Mouse (Mus musculus) lung, embryonic 16.5 days (tissue): ENCODE data around the gene Cept1. TPM values are rescaled to one million over a fixed set of nuclear protein-coding genes. Genes with fewer than 3 reads are reported as not detected.

ENCODE experiments used
- ATAC-seq: fragments of 200-750 bp; cut with Nextera tagmentation; 2 replicates; pipeline ENCODE4 v1.8.0; 2017; ENCODE audit warnings: low read depth, mild to moderate bottlenecking, moderate library complexity
- H3K27ac ChIP-seq: fragments of 300-500 bp; sonication (generic); 2 replicates; pipeline ENCODE4 v1.5.1; 2014; ENCODE audit warnings: mild to moderate bottlenecking, control low read depth, low read length
- H3K27me3 ChIP-seq: fragments of 300-500 bp; sonication (generic); 2 replicates; pipeline ENCODE4 v1.6.1; 2014; ENCODE audit warnings: low read depth, low read length, mixed read lengths; ENCODE audit not compliant: control insufficient read depth, insufficient read depth
- H3K36me3 ChIP-seq: fragments of 300-500 bp; sonication (generic); 2 replicates; pipeline ENCODE4 v1.6.1; 2014; ENCODE audit warnings: low read length; ENCODE audit not compliant: control insufficient read depth, insufficient read depth
- H3K4me1 ChIP-seq: fragments of 300-500 bp; sonication (generic); replicated peaks from 2 replicates; pipeline ENCODE4 v1.6.1; 2014; ENCODE audit warnings: low read length, mixed read lengths; ENCODE audit not compliant: control insufficient read depth, insufficient read depth
- H3K4me2 ChIP-seq: fragments of 300-500 bp; sonication (generic); 2 replicates; pipeline ENCODE4 v1.6.1; 2014; ENCODE audit warnings: low read depth, low read length, control low read depth
- H3K4me3 ChIP-seq: fragments of 300-500 bp; sonication (generic); 2 replicates; pipeline ENCODE4 v1.5.1; 2014; ENCODE audit warnings: mild to moderate bottlenecking, low read length, control low read depth
- H3K9ac ChIP-seq: fragments of 300-500 bp; sonication (generic); 2 replicates; pipeline ENCODE4 v1.6.1; 2014; ENCODE audit warnings: low read length, control low read depth
- H3K9me3 ChIP-seq: fragments of 300-500 bp; sonication (generic); 2 replicates; pipeline ENCODE4 v1.6.1; 2016; ENCODE audit warnings: low read length; ENCODE audit not compliant: control insufficient read depth
- WGBS: fragments of 180-500 bp; shearing (Covaris S2); extraction: QIAGEN DNeasy Blood & Tissue Kit; methylation state at CpG from one replicate; pipeline ENCODE4 v1.1.7; 2014; 5-methylcytosine and 5-hydroxymethylcytosine counted together
- polyA plus RNA-seq: library from polyadenylated mRNA; unstranded; fragments of >200 nt; fragmentation: Nextera tagmentation; extraction: Ambion mirVana; gene quantifications from 2 replicates; pipeline ENCODE4 v1.2.1, GENCODE M21; 2015

Gene Cept1
- polyA plus RNA-seq, 1 experiment from 2014 or later, result 69.2 TPM

DNA sequence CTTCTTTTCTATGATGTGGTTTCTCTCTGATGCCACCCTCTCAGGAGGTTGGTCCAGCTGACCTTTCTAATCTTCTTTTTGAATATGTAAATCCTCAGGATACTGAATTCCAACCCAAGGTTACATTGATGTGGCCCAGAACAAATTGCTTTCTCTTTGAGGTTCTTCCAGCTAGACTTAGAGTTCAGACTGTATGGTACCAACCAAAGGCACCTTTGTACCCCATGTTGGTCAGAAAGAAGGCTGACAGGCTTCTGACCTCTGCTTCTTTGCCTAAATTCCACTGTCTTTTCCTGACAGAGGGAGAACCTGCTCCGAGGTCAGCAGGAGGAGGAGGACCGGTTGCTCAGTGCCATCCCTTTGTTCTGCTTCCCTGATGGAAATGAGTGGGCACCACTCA lies 60.1 kb downstream of the Cept1 start:
- no peak overlapping the region for H3K4me2 ChIP-seq
- no peak overlapping the region for H3K27ac ChIP-seq
- no peak for ATAC-seq
- H3K36me3 ChIP-seq, result no peaks in the 10 kb centered on the region
- H3K9me3 ChIP-seq, result no peaks in the 10 kb centered on the region
- H3K4me3 ChIP-seq, result no peak overlapping the region
- peaks cover 8% of the 10 kb centered on the region for H3K4me1 ChIP-seq
- no peak overlapping the region for H3K9ac ChIP-seq
- WGBS, result 82% methylated on average over 2 of the region's 2 CpGs
- H3K27me3 ChIP-seq, result no peaks in the 10 kb centered on the region

DNA sequence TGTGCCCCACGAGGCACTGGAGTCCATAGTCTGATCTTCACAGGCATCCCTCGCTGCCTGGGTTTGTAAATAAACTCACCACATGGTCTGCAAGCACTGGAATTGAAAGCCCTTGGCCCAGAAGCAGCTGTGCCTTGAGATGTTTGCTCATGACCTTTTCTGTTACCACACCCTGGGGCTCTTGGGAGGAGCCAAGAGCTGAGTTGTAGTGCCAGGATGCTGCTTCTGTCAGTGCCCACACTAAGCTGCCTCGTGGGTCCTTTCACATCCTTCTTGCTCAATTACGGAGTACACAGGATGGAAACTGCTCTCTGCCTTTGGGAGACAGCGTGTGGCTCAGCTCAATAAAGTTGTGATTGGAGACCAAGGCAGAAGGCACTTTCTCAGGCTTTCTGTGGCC lies 61.8 kb downstream of the Cept1 start:
- H3K9ac ChIP-seq, result no peak overlapping the region
- no peak overlapping the region for H3K4me2 ChIP-seq
- H3K27ac ChIP-seq, result no peak overlapping the region
- no peak overlapping the region for H3K4me3 ChIP-seq
- H3K4me1 ChIP-seq, result peaks cover 10% of the 10 kb centered on the region
- no peaks in the 10 kb centered on the region for H3K36me3 ChIP-seq
- H3K9me3 ChIP-seq, result no peaks in the 10 kb centered on the region
- H3K27me3 ChIP-seq, result no peaks in the 10 kb centered on the region
- no peak for ATAC-seq
- WGBS, result 65% methylated on average over 5 of the region's 5 CpGs

DNA sequence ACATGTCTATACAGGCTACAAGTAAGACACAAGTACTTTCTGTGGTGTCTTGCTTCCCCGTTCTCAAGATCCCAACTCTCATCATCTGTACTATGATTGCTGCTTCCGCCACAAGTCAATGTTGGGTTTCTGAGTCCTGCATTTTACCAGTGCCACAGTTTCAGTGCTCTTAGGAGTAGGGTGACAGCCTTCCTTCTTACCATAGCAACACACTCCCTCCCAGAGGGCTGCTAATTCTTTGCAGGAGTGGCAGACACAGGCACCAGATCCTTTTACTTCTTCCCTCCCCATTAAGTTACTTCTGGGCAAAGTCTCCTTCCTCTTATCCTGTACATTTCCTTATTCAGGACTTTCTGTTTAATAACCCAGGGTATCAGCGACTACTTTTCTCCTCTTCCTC lies 62.7 kb downstream of the Cept1 start:
- no peak overlapping the region for H3K27ac ChIP-seq
- no peaks in the 10 kb centered on the region for H3K9me3 ChIP-seq
- no peaks in the 10 kb centered on the region for H3K36me3 ChIP-seq
- 85% methylated on average over 3 of the region's 3 CpGs for WGBS
- no peak overlapping the region for H3K4me3 ChIP-seq
- no peaks in the 10 kb centered on the region for H3K27me3 ChIP-seq
- no peak overlapping the region for H3K9ac ChIP-seq
- no peak overlapping the region for H3K4me2 ChIP-seq
- ATAC-seq, result no peak
- peaks cover 10% of the 10 kb centered on the region for H3K4me1 ChIP-seq

DNA sequence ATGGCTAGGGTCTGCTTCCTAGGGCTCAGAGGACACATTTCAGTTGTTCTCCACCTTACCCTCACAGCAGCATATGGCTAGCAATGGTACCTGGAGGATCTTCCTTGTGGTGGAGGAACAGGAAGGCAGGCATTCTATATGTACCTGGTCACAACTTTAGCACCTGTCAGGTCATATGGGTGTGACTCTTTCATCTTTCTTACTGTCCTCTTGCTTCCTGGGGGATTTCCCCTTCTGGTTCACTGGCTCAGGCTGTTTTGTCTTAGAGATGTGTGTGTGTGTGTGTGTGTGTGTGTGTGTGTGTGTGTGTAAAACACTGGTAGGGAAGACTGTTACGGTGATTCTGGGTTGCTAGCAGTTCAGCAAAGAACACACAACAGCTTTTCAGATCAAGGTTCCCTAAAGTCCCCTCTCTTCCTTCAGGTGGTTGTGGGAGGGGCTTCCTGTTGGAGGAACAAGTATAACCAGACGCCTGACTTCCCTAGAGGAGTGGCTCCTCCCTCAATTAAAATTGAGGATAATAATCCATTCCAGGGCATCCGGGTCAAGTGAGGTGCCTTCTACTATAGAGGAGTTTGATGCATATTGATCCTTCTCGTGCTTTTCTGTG lies 63.7 kb downstream of the Cept1 start:
- H3K27ac ChIP-seq, result no peak overlapping the region
- no peak for ATAC-seq
- H3K4me1 ChIP-seq, result peaks cover 10% of the 10 kb centered on the region
- 56% methylated on average over 4 of the region's 4 CpGs for WGBS
- H3K27me3 ChIP-seq, result no peaks in the 10 kb centered on the region
- H3K9ac ChIP-seq, result no peak overlapping the region
- no peak overlapping the region for H3K4me2 ChIP-seq
- H3K9me3 ChIP-seq, result no peaks in the 10 kb centered on the region
- no peak overlapping the region for H3K4me3 ChIP-seq
- H3K36me3 ChIP-seq, result no peaks in the 10 kb centered on the region

DNA sequence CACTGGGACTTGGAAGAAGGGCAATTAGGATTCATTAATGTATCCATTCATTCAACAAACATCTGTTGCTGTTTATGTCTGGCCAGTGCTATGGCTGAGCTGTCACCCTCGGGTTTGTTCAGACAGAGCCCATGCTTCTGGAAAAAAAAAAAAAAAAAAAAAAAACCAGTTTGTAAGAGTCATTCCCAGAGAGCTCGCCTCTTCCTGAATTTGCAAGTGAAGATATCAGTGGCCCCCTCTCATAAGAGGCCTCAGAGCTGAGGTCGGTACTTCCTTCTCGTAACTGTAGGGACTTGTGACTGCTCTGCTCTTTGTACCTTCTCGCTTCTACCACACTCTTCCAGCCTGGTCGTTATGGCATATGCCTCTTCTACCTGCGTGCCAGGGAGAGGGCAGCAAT lies 64.3 kb downstream of the Cept1 start:
- Histone ChIP-seq H3K4me1 (peaks cover 10% of the 10 kb centered on the region), H3K36me3 (no peaks in the 10 kb centered on the region), H3K4me2 (peak overlapping the region; percentile 86), H3K27ac (no peak overlapping the region), H3K9ac (peak overlapping the region; percentile 81), H3K27me3 (no peaks in the 10 kb centered on the region), H3K4me3 (peak overlapping the region; percentile 69), H3K9me3 (no peaks in the 10 kb centered on the region)
- WGBS, result 31% methylated on average over 7 of the region's 7 CpGs
- ATAC-seq, result peak; percentile 32; the same call in 1 of the 2 replicates

DNA sequence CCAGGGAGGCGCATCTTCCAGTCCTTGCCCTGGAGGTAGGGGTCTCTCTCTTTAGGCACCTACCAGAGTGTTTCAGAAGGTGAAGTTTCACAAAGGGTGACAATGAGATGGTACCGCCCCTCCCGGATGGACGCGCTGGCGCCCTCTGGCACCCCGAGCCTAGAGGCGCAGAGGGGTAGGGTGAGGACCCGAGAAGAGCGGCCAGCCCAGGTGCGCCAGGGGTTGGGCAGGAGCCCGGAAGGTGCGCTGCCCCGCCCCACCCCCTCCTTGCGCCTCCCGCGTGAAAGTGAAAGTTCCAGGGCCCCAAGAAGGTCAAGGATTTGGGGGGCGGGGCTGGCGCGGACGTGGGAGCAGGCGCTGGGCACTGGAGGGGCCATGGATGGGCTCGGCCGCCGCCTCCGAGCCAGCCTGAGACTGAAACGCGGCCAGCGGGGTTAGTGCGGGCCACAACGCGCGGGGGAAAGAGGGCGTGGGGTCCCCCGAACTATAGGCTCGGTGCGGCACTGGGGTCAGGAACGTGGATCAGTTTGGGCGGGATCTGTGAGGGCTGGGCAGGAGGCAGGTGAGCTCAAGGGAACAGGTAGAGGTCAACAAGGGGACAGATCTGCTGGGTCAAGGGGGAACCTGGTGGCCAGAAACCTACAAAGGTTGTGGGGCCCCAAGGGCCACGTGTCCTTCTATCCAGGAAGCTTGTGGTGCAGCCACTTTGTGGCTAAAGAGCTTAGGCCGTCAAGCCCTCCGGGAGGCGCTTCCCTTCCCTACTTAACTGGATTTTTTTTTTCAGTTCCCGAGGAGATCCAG lies 65.1 kb downstream of the Cept1 start, which contains the start of gene Dennd2d:
TSS of gene Dennd2d (plus strand) at position 125 of the 801 bp plus-strand sequence.
- peak; percentile 92 for ATAC-seq
- Histone ChIP-seq H3K9me3 (no peaks in the 10 kb centered on the region), H3K4me1 (peaks cover 10% of the 10 kb centered on the region), H3K36me3 (no peaks in the 10 kb centered on the region), H3K9ac (peak within 1 kb of the TSS; percentile 81), H3K27ac (peak within 1 kb of the TSS; percentile 52), H3K27me3 (no peaks in the 10 kb centered on the region), H3K4me2 (peak within 1 kb of the TSS; percentile 86), H3K4me3 (peak within 1 kb of the TSS; percentile 69)
- 2% methylated on average over 44 of the region's 44 CpGs for WGBS

DNA sequence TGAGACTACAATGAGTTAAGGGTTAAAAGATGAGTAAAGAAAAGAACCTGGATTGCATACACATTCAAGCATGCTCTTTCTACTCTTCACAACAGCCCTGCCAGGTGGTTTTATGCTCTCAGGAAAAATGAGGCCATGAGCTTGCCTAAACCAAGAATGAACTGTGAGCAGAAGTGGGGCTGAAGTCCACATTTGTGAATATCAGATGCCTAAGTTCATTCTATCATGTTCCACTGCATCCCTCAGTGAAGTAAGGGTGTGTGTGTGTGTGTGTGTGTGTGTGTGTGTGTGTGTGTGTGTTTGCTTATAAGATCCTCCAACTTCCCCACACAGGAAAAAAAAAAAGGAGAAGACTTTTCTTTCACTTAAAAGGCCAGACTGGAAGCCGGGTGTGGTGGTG lies 70.7 kb downstream of the Cept1 start:
- 71% methylated on average over 1 of the region's 1 CpGs for WGBS

DNA sequence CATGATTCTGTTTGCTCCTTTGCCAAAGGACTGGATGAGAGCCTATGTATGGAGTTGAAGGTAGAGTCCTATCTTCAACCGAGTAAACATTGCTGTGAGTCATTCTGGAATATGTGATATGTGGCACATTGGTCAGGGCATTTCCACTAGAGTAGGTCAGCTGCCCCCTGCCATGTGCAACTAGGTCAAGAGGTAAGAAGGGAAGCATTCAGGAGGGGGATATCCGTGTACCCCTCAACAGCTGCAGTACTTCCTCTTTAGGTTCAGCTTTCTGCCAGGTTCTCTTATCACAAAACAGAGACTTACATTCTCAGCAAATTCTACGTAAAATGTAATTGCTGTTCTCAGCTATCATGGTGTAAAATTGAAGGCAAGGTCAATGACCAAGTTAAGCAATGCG lies 73.4 kb downstream of the Cept1 start:
- no peak for ATAC-seq
- Histone ChIP-seq H3K4me1 (no peaks in the 10 kb centered on the region), H3K4me2 (no peak overlapping the region), H3K9me3 (no peaks in the 10 kb centered on the region), H3K4me3 (no peak overlapping the region), H3K27ac (no peak overlapping the region), H3K9ac (no peak overlapping the region), H3K36me3 (no peaks in the 10 kb centered on the region), H3K27me3 (no peaks in the 10 kb centered on the region)
- WGBS, result 68% methylated on average over 4 of the region's 4 CpGs

More for the DNA sequence above, 70.7 kb downstream of the Cept1 start:
- ATAC-seq, result no peak
- Histone ChIP-seq H3K4me3 (no peak overlapping the region), H3K9ac (no peak overlapping the region), H3K27me3 (no peaks in the 10 kb centered on the region), H3K4me1 (0 out of 2 replicates have a peak, but pooled peaks cover under 1% of the 10 kb centered on the region), H3K9me3 (no peaks in the 10 kb centered on the region), H3K4me2 (no peak overlapping the region), H3K27ac (no peak overlapping the region), H3K36me3 (no peaks in the 10 kb centered on the region)

DNA sequence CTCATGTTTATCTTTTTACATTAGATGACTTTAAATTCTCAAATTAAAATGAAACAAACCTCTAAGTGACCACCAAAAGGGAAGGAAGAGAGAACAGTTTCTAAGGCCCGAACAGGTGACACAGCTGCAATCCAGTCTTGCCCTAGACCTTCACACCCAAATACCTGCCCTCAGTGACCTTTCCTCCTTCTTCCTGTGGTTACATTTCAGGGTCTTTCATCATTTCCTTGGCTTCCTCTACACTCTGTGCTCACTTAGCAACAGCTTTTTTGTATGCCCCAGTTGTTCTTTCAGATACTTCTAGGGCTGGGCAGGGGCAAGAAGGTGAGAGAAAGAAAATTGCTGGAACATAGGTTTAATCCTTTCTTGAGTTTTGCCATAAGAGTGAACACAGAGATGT lies 82.9 kb downstream of the Cept1 start:
- ATAC-seq, result no peak
- no peaks in the 10 kb centered on the region for H3K36me3 ChIP-seq
- H3K4me2 ChIP-seq, result no peak overlapping the region
- H3K9ac ChIP-seq, result no peak overlapping the region
- no peaks in the 10 kb centered on the region for H3K4me1 ChIP-seq
- WGBS, result 65% methylated on average over 1 of the region's 1 CpGs
- no peaks in the 10 kb centered on the region for H3K27me3 ChIP-seq
- H3K4me3 ChIP-seq, result no peak overlapping the region
- no peak overlapping the region for H3K27ac ChIP-seq
- H3K9me3 ChIP-seq, result no peaks in the 10 kb centered on the region
